ENCODE assay signal across 19 mouse cellular contexts in genomic region chr12:89808217-89808616, GRCm38 (mm10).
DNase-seq lines count a peak whose midpoint lies in the region; ATAC-seq and TF ChIP-seq lines count a peak whose summit lies in the region.
"Had no signal": no experiment of that assay in that cellular context is flagged by ENCODE, and none has a peak within 500 bp of the region (broad histone marks: within the 10 kb centered on the region; RNA-seq: fewer than 3 reads in every experiment).

No protein-coding gene starts in this region.

- H3K9me3 ChIP-seq in hindbrain, embryonic 11.5 days (ENCODE audit: control insufficient read depth, low read length): no peaks in the 10 kb centered on the region
- no peaks in the 10 kb centered on the region for H3K9me3 ChIP-seq in hindbrain, embryonic 12.5 days (replicated peaks)
- no peaks in the 10 kb centered on the region for H3K9me3 ChIP-seq in lung, postnatal 0 days (ENCODE audit: low read length)
- H3K9me3 ChIP-seq: forebrain, embryonic 15.5 days; heart, embryonic 13.5 days; hindbrain, embryonic 15.5 days; liver, embryonic 15.5 days had no signal

- H3K4me1 ChIP-seq in hindbrain, embryonic 11.5 days (replicated peaks; ENCODE audit: control insufficient read depth, insufficient read depth, low read length): no peaks in the 10 kb centered on the region
- H3K4me1 ChIP-seq in hindbrain, embryonic 12.5 days: peaks cover 15% of the 10 kb centered on the region
- no peaks in the 10 kb centered on the region for H3K4me1 ChIP-seq in lung, postnatal 0 days (ENCODE audit: insufficient read depth, low read depth, low read length)
- H3K4me1 ChIP-seq: liver, embryonic 15.5 days had no signal

- no peak for ATAC-seq in hindbrain, embryonic 11.5 days (ENCODE audit: low FRiP score)
- no peak for ATAC-seq in hindbrain, embryonic 12.5 days (ENCODE audit: low FRiP score)
- no peak for ATAC-seq in lung, postnatal 0 days
- ATAC-seq: CD4-positive, CD25-positive, alpha-beta regulatory T cell, adult 4 months; forebrain, embryonic 15.5 days had no signal

- H3K4me3 ChIP-seq in hindbrain, embryonic 11.5 days (ENCODE audit: low read depth, low read length): no peak overlapping the region
- H3K4me3 ChIP-seq in hindbrain, embryonic 12.5 days: no peak overlapping the region
- no peak overlapping the region for H3K4me3 ChIP-seq in lung, postnatal 0 days (ENCODE audit: low read depth, low read length)
- H3K4me3 ChIP-seq: forebrain, embryonic 15.5 days; heart, embryonic 13.5 days; hindbrain, embryonic 15.5 days; liver, embryonic 15.5 days; myocyte had no signal

- no peaks in the 10 kb centered on the region for H3K36me3 ChIP-seq in hindbrain, embryonic 11.5 days (ENCODE audit: control insufficient read depth, insufficient read depth, low read length)
- H3K36me3 ChIP-seq in hindbrain, embryonic 12.5 days: no peaks in the 10 kb centered on the region
- no peaks in the 10 kb centered on the region for H3K36me3 ChIP-seq in lung, postnatal 0 days (ENCODE audit: insufficient read depth, low read length)
- H3K36me3 ChIP-seq: forebrain, embryonic 15.5 days; heart, embryonic 13.5 days; hindbrain, embryonic 15.5 days; liver, embryonic 15.5 days had no signal

- H3K4me2 ChIP-seq in hindbrain, embryonic 11.5 days (replicated peaks; ENCODE audit: low read depth, low read length): no peak overlapping the region
- H3K4me2 ChIP-seq in hindbrain, embryonic 12.5 days (replicated peaks): no peak overlapping the region
- H3K4me2 ChIP-seq in lung, postnatal 0 days (replicated peaks; ENCODE audit: low read depth, low read length): no peak overlapping the region
- H3K4me2 ChIP-seq: forebrain, embryonic 15.5 days; heart, embryonic 13.5 days; hindbrain, embryonic 15.5 days; liver, embryonic 15.5 days had no signal

- TF ChIP-seq CTCF in lung, postnatal 0 days (IDR thresholded peaks at IDR 0.05): peak; percentile 56

- peaks cover under 1% of the 10 kb centered on the region; the same call in 1 of the 2 replicates for H3K27me3 ChIP-seq in hindbrain, embryonic 11.5 days (ENCODE audit: control insufficient read depth, insufficient read depth, low read length)
- peaks cover 10% of the 10 kb centered on the region; the same call in 1 of the 2 replicates for H3K27me3 ChIP-seq in hindbrain, embryonic 12.5 days
- no peaks in the 10 kb centered on the region for H3K27me3 ChIP-seq in lung, postnatal 0 days (replicated peaks; ENCODE audit: insufficient read depth, low read length)
- H3K27me3 ChIP-seq: forebrain, embryonic 15.5 days; hindbrain, embryonic 15.5 days had no signal

- H3K27ac ChIP-seq in hindbrain, embryonic 11.5 days (ENCODE audit: low read depth, low read length): no peak overlapping the region
- no peak overlapping the region for H3K27ac ChIP-seq in hindbrain, embryonic 12.5 days
- no peak overlapping the region for H3K27ac ChIP-seq in lung, postnatal 0 days (ENCODE audit: low read length)
- H3K27ac ChIP-seq: forebrain, embryonic 15.5 days; heart, embryonic 13.5 days; hindbrain, embryonic 15.5 days; liver, embryonic 15.5 days had no signal

- TF ChIP-seq EP300 in lung, postnatal 0 days (IDR thresholded peaks at IDR 0.05): no peak

- WGBS in hindbrain, embryonic 11.5 days: 71% methylated on average over 3 of the region's 3 CpGs
- 72% methylated on average over 3 of the region's 3 CpGs for WGBS in hindbrain, embryonic 12.5 days
- 62% methylated on average over 3 of the region's 3 CpGs for WGBS in lung, postnatal 0 days

- peak; percentile 44 for DNase-seq in hindbrain, embryonic 11.5 days (ENCODE audit: low spot score)
- DNase-seq in lung, postnatal 0 days (ENCODE audit: low spot score): peak; percentile 23
- DNase-seq in lung, postnatal 4 days: no peak
- DNase-seq in R1 (ENCODE audit: low read depth, low spot score): peak; percentile 44
- peak; percentile 36 for DNase-seq in retina, postnatal 1 day
- DNase-seq in kidney, postnatal 25 days: no peak
- DNase-seq: adrenal gland, postnatal 14 days; cerebellum, postnatal 14 days; gastrocnemius, postnatal 36 days; kidney, postnatal 10 days; left cerebral cortex, postnatal 4 days; thymus, adult 2 months had no signal

- H3K9ac ChIP-seq in hindbrain, embryonic 11.5 days (ENCODE audit: low read depth, low read length): no peak overlapping the region
- H3K9ac ChIP-seq in hindbrain, embryonic 12.5 days: no peak overlapping the region
- H3K9ac ChIP-seq in lung, postnatal 0 days (replicated peaks; ENCODE audit: low read depth): no peak overlapping the region
- H3K9ac ChIP-seq: forebrain, embryonic 15.5 days; heart, embryonic 13.5 days; hindbrain, embryonic 15.5 days; liver, embryonic 15.5 days had no signal

Comparison
In these comparisons a context has a peak if more than half of its experiments do, and no peak if none do; other contexts are left out.
1. DNase-seq: peak in hindbrain, embryonic 11.5 days (single experiment), lung, postnatal 0 days (single experiment), R1 (single experiment) and retina, postnatal 1 day (single experiment); none in lung, postnatal 4 days (0 of 2) and kidney, postnatal 25 days (0 of 2).